Mouse (Mus musculus) cortical plate, adult 2 months (tissue): ENCODE results near the gene Adgrg3.

ENCODE experiments used
- CTCF ChIP-seq: fragments of 200-500 bp; IDR thresholded peaks from 2 replicates; pipeline ENCODE4 v1.5.1; 2011; ENCODE audit warnings: mild to moderate bottlenecking, control low read depth, low read length; ENCODE audit not compliant: insufficient read depth; ENCODE audit errors: extremely low read depth
- POLR2A ChIP-seq: fragments of 200-500 bp; IDR thresholded peaks from 2 replicates; pipeline ENCODE4 v1.6.1; 2011; ENCODE audit warnings: mild to moderate bottlenecking, low read length, control low read depth; ENCODE audit not compliant: insufficient read depth; ENCODE audit errors: extremely low read depth

DNA sequence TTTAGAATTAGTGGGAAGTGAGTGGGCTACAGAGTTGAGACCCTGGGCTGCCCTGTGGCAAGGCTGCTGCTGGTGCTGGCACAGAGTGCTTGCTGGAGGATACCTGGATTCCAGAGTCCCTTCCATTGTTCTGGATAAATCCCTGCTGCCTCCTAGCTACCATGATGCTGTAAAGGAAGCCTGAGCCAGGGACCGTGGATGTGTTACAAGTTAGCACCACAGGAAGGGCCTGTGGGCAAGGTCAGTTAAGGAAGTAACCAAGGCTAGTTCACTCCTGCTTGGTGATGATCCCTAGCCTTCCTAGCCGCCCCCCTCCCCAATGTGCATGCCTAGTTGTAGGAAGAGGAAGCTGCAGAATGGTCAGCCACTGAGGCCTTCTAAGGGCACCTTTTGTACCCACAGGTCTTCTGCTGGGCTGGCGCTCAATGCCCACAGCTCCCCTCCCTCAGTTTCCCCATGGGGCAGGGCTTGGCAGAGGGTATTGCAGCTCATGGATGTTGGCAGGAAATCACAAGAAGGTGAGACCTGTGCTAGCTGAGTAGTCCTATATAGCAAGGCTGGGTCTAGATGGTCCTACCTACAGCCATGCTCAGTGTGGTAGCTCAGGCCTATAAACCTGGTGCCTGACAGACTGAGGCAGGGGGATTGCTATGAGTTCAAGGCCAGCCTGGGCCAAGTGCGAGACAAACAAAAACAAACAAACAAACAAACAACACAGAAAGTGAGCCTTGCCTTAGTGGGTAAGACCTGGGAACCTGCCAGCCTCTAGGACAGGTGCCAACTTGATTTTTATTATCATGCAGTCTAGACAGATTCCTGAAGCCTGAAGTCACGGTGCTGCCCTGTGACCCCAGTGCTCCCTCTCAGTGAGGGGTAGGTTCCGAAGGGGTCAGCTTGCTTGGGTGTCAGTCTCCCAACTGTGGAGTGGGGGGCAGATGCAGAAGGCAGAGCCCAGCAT, 20.3 kb upstream of the Adgrg3 start:
- TF ChIP-seq POLR2A: no peak
- TF ChIP-seq CTCF: no peak
